Mouse (Mus musculus) spleen, adult 2 months (tissue): ENCODE measurements around the gene Scn10a. TPM values are rescaled to one million over a fixed set of nuclear protein-coding genes. Genes with fewer than 3 reads are reported as not detected.

Experiments used
- DNase-seq, 2 experiments: peaks; one replicate each; pipeline versions ENCODE4 v3.0.0 to v3.0.0-alpha.2; 2012 to 2021; ENCODE audit warnings: low spot score in 2 of 2, low read depth in 1 of 2
- H3K27ac ChIP-seq: fragments of 200-500 bp; 2 replicates; pipeline ENCODE4 v1.5.1; 2012; ENCODE audit warnings: low read length, inconsistent platforms; ENCODE audit not compliant: insufficient read depth
- H3K27me3 ChIP-seq: fragments of 200-500 bp; 2 replicates; pipeline ENCODE4 v1.6.1; 2012; ENCODE audit warnings: mild to moderate bottlenecking, moderate library complexity, low read length, inconsistent platforms; ENCODE audit not compliant: control insufficient read depth, insufficient read depth
- H3K36me3 ChIP-seq: fragments of 200-500 bp; 2 replicates; pipeline ENCODE4 v1.6.1; 2012; ENCODE audit warnings: mild to moderate bottlenecking, low read length, inconsistent platforms; ENCODE audit not compliant: control insufficient read depth, insufficient read depth
- H3K4me1 ChIP-seq: fragments of 200-500 bp; 2 replicates; pipeline ENCODE4 v1.6.1; 2011; ENCODE audit warnings: inconsistent platforms; ENCODE audit not compliant: control insufficient read depth, insufficient read depth, insufficient read length
- H3K4me3 ChIP-seq: fragments of 200-500 bp; 2 replicates; pipeline ENCODE4 v1.5.1; 2011; ENCODE audit warnings: mild to moderate bottlenecking, inconsistent platforms; ENCODE audit not compliant: insufficient read depth, insufficient read length; ENCODE audit errors: extremely low read depth
- CTCF ChIP-seq: fragments of 200-500 bp; IDR thresholded peaks from 2 replicates; pipeline ENCODE4 v1.5.1; 2011; ENCODE audit warnings: mild to moderate bottlenecking, inconsistent platforms; ENCODE audit not compliant: insufficient read depth, insufficient read length, insufficient replicate concordance; ENCODE audit errors: extremely low read depth
- POLR2A ChIP-seq: fragments of 200-500 bp; IDR thresholded peaks from 2 replicates; pipeline ENCODE4 v1.6.1; 2011; ENCODE audit warnings: low read depth, low read length, inconsistent platforms
- WGBS: fragments of 180-500 bp; shearing (Covaris S2); methylation state at CpG from one replicate; pipeline ENCODE4 v1.1.7; 2018; 5-methylcytosine and 5-hydroxymethylcytosine counted together
- polyA plus RNA-seq: library from polyadenylated mRNA; depleted of rRNA; stranded (reverse); fragments of >200 nt; gene quantifications from 2 replicates; pipeline ENCODE4 v1.2.3, GENCODE M21; 2012

Scn10a gene
- polyA plus RNA-seq, 1 experiment: not detected

- Histone ChIP-seq H3K27ac (no peak overlapping the region), H3K4me1 (no peaks in the 10 kb centered on the region), H3K27me3 (no peaks in the 10 kb centered on the region), H3K36me3 (no peaks in the 10 kb centered on the region), H3K4me3 (no peak overlapping the region)
- DNase-seq: no peak
- TF ChIP-seq POLR2A (no peak), CTCF (no peak)
- WGBS: 82% methylated on average over 13 of the region's 13 CpGs
Measured at GRCm38 (mm10) chr9:119631393-119631898, 87.7 kb downstream of the Scn10a start.

- H3K4me3 ChIP-seq: no peak overlapping the region
- no peaks in the 10 kb centered on the region for H3K27me3 ChIP-seq
- no peaks in the 10 kb centered on the region for H3K36me3 ChIP-seq
- 28% methylated on average over 8 of the region's 8 CpGs for WGBS
- no peaks in the 10 kb centered on the region for H3K4me1 ChIP-seq
- DNase-seq: no peak
- TF ChIP-seq POLR2A: no peak
- no peak for TF ChIP-seq CTCF
- H3K27ac ChIP-seq: no peak overlapping the region
Measured at GRCm38 (mm10) chr9:119628690-119629268, 90.3 kb downstream of the Scn10a start.

- H3K27me3 ChIP-seq: no peaks in the 10 kb centered on the region
- WGBS: 79% methylated on average over 6 of the region's 6 CpGs
- H3K4me1 ChIP-seq: no peaks in the 10 kb centered on the region
- no peak overlapping the region for H3K27ac ChIP-seq
- H3K36me3 ChIP-seq: no peaks in the 10 kb centered on the region
- DNase-seq: no peak
- TF ChIP-seq POLR2A (no peak), CTCF (no peak)
- no peak overlapping the region for H3K4me3 ChIP-seq
Measured at GRCm38 (mm10) chr9:119627227-119627626, 91.9 kb downstream of the Scn10a start.

- TF ChIP-seq CTCF (no peak), POLR2A (no peak)
- WGBS: 69% methylated on average over 4 of the region's 4 CpGs
- no peak for DNase-seq
Measured at GRCm38 (mm10) chr9:119624151-119624550, 95.0 kb downstream of the Scn10a start.

GRCm38 (mm10) chr9:119614798-119615197 is 104.3 kb downstream of the Scn10a start:
- WGBS: 84% methylated on average over 6 of the region's 6 CpGs
- no peak for DNase-seq
- TF ChIP-seq CTCF: no peak
- no peak for TF ChIP-seq POLR2A

More at GRCm38 (mm10) chr9:119624151-119624550, 95.0 kb downstream of the Scn10a start:
- Histone ChIP-seq H3K36me3 (no peaks in the 10 kb centered on the region), H3K27me3 (no peaks in the 10 kb centered on the region), H3K4me1 (no peaks in the 10 kb centered on the region), H3K4me3 (no peak overlapping the region), H3K27ac (no peak overlapping the region)

GRCm38 (mm10) chr9:119610563-119611166 is 108.5 kb downstream of the Scn10a start:
- DNase-seq: no peak
- no peaks in the 10 kb centered on the region for H3K27me3 ChIP-seq
- WGBS: 88% methylated on average over 7 of the region's 7 CpGs
- no peak overlapping the region for H3K4me3 ChIP-seq
- no peak for TF ChIP-seq CTCF
- no peak overlapping the region for H3K27ac ChIP-seq
- no peaks in the 10 kb centered on the region for H3K4me1 ChIP-seq
- H3K36me3 ChIP-seq: no peaks in the 10 kb centered on the region

More at GRCm38 (mm10) chr9:119614798-119615197, 104.3 kb downstream of the Scn10a start:
- Histone ChIP-seq H3K4me1 (no peaks in the 10 kb centered on the region), H3K4me3 (no peak overlapping the region), H3K27me3 (no peaks in the 10 kb centered on the region), H3K36me3 (no peaks in the 10 kb centered on the region), H3K27ac (no peak overlapping the region)

- no peaks in the 10 kb centered on the region for H3K4me1 ChIP-seq
- no peak for DNase-seq
- no peak overlapping the region for H3K27ac ChIP-seq
- WGBS: 91% methylated on average over 5 of the region's 5 CpGs
- no peaks in the 10 kb centered on the region for H3K27me3 ChIP-seq
- no peaks in the 10 kb centered on the region for H3K36me3 ChIP-seq
- TF ChIP-seq POLR2A (no peak), CTCF (no peak)
- H3K4me3 ChIP-seq: no peak overlapping the region
Measured at GRCm38 (mm10) chr9:119606906-119607305, 112.2 kb downstream of the Scn10a start.
